Mouse (Mus musculus): ENCODE measurements around the gene Caprin1. TPM values are rescaled to one million over a fixed set of nuclear protein-coding genes. Genes with fewer than 3 reads are reported as not detected.
A peak's percentile ranks its signal among the peaks of the same experiment; 100 is the strongest.

Gene Caprin1
- total and polyA plus RNA-seq, 2 experiments, result 97.3 to 170 TPM

GRCm38 (mm10) chr2:103751771-103752170, 45.7 kb downstream of the Caprin1 start:
- H3K9ac ChIP-seq (ENCODE audit: low read depth, low read length), result no peak overlapping the region
- no peaks in the 10 kb centered on the region for H3K27me3 ChIP-seq (ENCODE audit: control insufficient read depth, insufficient read depth, low read length)
- 94% methylated on average over 6 of the region's 6 CpGs for WGBS
- H3K4me1 ChIP-seq (ENCODE audit: control insufficient read depth, insufficient read depth, low read length), result no peaks in the 10 kb centered on the region
- H3K4me3 ChIP-seq (ENCODE audit: insufficient read depth, low read depth, low read length), result no peak overlapping the region
- peaks cover 2% of the 10 kb centered on the region; the same call in 1 of the 2 replicates for H3K79me2 ChIP-seq (ENCODE audit: control insufficient read depth, insufficient read depth, low read length)
- no peak for TF ChIP-seq CTCF (IDR thresholded peaks at IDR 0.05; ENCODE audit: low read depth, low read length)
- no peak for TF ChIP-seq POLR2A (IDR thresholded peaks at IDR 0.05; ENCODE audit: extremely low read depth, insufficient read depth, low read length)
- DNase-seq (ENCODE audit: extremely low read depth, low read depth, low spot score), result no peak
- peaks cover 41% of the 10 kb centered on the region for H3K36me3 ChIP-seq (ENCODE audit: control insufficient read depth, insufficient read depth, low read length)
- H3K27ac ChIP-seq (replicated peaks; ENCODE audit: insufficient read depth, low read depth, low read length), result no peak overlapping the region

GRCm38 (mm10) chr2:103749091-103749490, 48.4 kb downstream of the Caprin1 start:
- Histone ChIP-seq H3K36me3 (ENCODE audit: control insufficient read depth, insufficient read depth, low read length) (peaks cover 29% of the 10 kb centered on the region), H3K4me1 (ENCODE audit: control insufficient read depth, insufficient read depth, low read length) (peaks cover 2% of the 10 kb centered on the region; the same call in 1 of the 2 replicates), H3K27me3 (ENCODE audit: control insufficient read depth, insufficient read depth, low read length) (no peaks in the 10 kb centered on the region), H3K9ac (ENCODE audit: low read depth, low read length) (no peak overlapping the region), H3K27ac (replicated peaks; ENCODE audit: insufficient read depth, low read depth, low read length) (no peak overlapping the region), H3K4me3 (ENCODE audit: insufficient read depth, low read depth, low read length) (no peak overlapping the region), H3K79me2 (ENCODE audit: control insufficient read depth, insufficient read depth, low read length) (peaks cover 2% of the 10 kb centered on the region; the same call in 1 of the 2 replicates)
- no peak for TF ChIP-seq POLR2A (IDR thresholded peaks at IDR 0.05; ENCODE audit: extremely low read depth, insufficient read depth, low read length)
- no peak for TF ChIP-seq CTCF (IDR thresholded peaks at IDR 0.05; ENCODE audit: low read depth, low read length)
- no peak for DNase-seq (ENCODE audit: extremely low read depth, low read depth, low spot score)
- 84% methylated on average over 3 of the region's 3 CpGs for WGBS

DNA sequence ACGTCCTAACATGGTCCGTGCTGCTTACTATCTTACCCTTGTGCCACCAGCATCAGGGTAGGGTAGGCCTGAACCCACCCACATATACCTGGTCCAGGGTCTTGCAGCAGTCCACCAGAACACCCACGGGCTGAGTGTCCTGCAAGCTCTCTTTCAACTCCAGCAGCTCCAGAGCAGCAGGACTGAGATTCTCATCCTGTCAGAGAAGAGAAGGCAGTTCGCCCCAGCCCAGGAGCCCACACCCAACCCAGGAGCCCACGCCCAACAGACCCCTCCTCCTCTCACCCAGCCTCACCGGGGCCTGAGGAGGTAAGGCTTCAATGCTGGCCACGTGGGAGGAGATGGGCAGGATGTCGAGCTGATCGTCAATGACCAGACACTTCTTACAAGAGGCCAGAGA, 49.6 kb downstream of the Caprin1 start:
- Histone ChIP-seq H3K9ac (ENCODE audit: low read depth, low read length) (no peak overlapping the region), H3K36me3 (ENCODE audit: control insufficient read depth, insufficient read depth, low read length) (peaks cover 28% of the 10 kb centered on the region), H3K27me3 (ENCODE audit: control insufficient read depth, insufficient read depth, low read length) (no peaks in the 10 kb centered on the region), H3K79me2 (ENCODE audit: control insufficient read depth, insufficient read depth, low read length) (peaks cover 2% of the 10 kb centered on the region; the same call in 1 of the 2 replicates), H3K4me1 (ENCODE audit: control insufficient read depth, insufficient read depth, low read length) (peaks cover 2% of the 10 kb centered on the region; the same call in 1 of the 2 replicates), H3K4me3 (ENCODE audit: insufficient read depth, low read depth, low read length) (no peak overlapping the region), H3K27ac (replicated peaks; ENCODE audit: insufficient read depth, low read depth, low read length) (no peak overlapping the region)
- WGBS, result 93% methylated on average over 9 of the region's 9 CpGs
- TF ChIP-seq POLR2A (IDR thresholded peaks at IDR 0.05; ENCODE audit: extremely low read depth, insufficient read depth, low read length), result no peak
- no peak for TF ChIP-seq CTCF (IDR thresholded peaks at IDR 0.05; ENCODE audit: low read depth, low read length)
- DNase-seq (ENCODE audit: extremely low read depth, low read depth, low spot score), result no peak

- peaks cover 2% of the 10 kb centered on the region; the same call in 1 of the 2 replicates for H3K4me1 ChIP-seq (ENCODE audit: control insufficient read depth, insufficient read depth, low read length)
- H3K36me3 ChIP-seq (ENCODE audit: control insufficient read depth, insufficient read depth, low read length), result peaks cover 30% of the 10 kb centered on the region
- H3K9ac ChIP-seq (ENCODE audit: low read depth, low read length), result no peak overlapping the region
- peaks cover 2% of the 10 kb centered on the region; the same call in 1 of the 2 replicates for H3K79me2 ChIP-seq (ENCODE audit: control insufficient read depth, insufficient read depth, low read length)
- no peak for DNase-seq (ENCODE audit: extremely low read depth, low read depth, low spot score)
- H3K27ac ChIP-seq (replicated peaks; ENCODE audit: insufficient read depth, low read depth, low read length), result no peak overlapping the region
- no peak for TF ChIP-seq POLR2A (IDR thresholded peaks at IDR 0.05; ENCODE audit: extremely low read depth, insufficient read depth, low read length)
- no peak for TF ChIP-seq CTCF (IDR thresholded peaks at IDR 0.05; ENCODE audit: low read depth, low read length)
- no peak overlapping the region for H3K4me3 ChIP-seq (ENCODE audit: insufficient read depth, low read depth, low read length)
- H3K27me3 ChIP-seq (ENCODE audit: control insufficient read depth, insufficient read depth, low read length), result no peaks in the 10 kb centered on the region
- WGBS, result 92% methylated on average over 2 of the region's 2 CpGs
Measured at GRCm38 (mm10) chr2:103746761-103747160, 50.7 kb downstream of the Caprin1 start.

DNA sequence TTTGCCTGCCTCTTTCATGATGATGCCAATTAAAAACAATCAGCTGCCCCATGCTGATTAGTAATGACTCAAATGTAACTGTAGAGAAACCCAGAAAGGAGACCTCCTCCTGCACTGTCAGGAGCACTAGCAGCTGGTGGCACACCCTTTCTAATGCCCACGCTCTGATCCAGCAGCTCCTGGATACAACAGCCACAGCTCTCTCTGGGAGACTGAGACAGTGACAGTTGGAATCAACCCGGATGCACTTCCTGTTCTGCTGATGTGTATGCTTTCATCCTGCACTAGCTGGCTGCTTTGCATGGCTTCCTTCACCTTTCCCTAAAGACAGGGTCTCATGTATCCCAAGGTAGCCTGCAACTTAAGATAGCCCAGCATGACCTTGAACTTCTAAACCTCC, 51.4 kb downstream of the Caprin1 start:
- Histone ChIP-seq H3K27me3 (ENCODE audit: control insufficient read depth, insufficient read depth, low read length) (no peaks in the 10 kb centered on the region), H3K27ac (replicated peaks; ENCODE audit: insufficient read depth, low read depth, low read length) (no peak overlapping the region), H3K4me3 (ENCODE audit: insufficient read depth, low read depth, low read length) (no peak overlapping the region), H3K9ac (ENCODE audit: low read depth, low read length) (no peak overlapping the region), H3K79me2 (ENCODE audit: control insufficient read depth, insufficient read depth, low read length) (peaks cover 2% of the 10 kb centered on the region; the same call in 1 of the 2 replicates), H3K4me1 (ENCODE audit: control insufficient read depth, insufficient read depth, low read length) (peaks cover 2% of the 10 kb centered on the region; the same call in 1 of the 2 replicates), H3K36me3 (ENCODE audit: control insufficient read depth, insufficient read depth, low read length) (peaks cover 26% of the 10 kb centered on the region)
- WGBS, result 76% methylated on average over 2 of the region's 2 CpGs
- no peak for TF ChIP-seq POLR2A (IDR thresholded peaks at IDR 0.05; ENCODE audit: extremely low read depth, insufficient read depth, low read length)
- TF ChIP-seq CTCF (IDR thresholded peaks at IDR 0.05; ENCODE audit: low read depth, low read length), result no peak
- DNase-seq (ENCODE audit: extremely low read depth, low read depth, low spot score), result no peak

DNA sequence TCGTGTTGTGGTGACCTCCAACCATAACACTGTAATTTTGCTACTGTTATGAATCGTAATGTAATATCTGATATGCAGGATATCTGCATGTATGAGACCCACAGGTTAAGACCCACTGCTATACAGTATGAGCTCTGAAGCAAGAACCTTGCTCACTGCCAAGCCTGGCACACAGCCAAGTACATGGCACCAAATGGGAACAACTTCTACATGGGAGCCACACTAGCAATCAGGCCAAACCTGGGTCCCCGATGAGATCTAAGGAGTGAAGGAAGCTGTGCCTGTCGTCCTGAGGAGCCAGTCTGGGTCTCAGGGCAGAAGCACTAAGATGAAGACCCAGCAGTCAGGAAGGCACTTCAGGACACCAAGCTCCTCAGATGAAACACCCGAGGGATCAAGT, 52.0 kb downstream of the Caprin1 start:
- peaks cover 2% of the 10 kb centered on the region; the same call in 1 of the 2 replicates for H3K79me2 ChIP-seq (ENCODE audit: control insufficient read depth, insufficient read depth, low read length)
- H3K27me3 ChIP-seq (ENCODE audit: control insufficient read depth, insufficient read depth, low read length), result no peaks in the 10 kb centered on the region
- H3K4me3 ChIP-seq (ENCODE audit: insufficient read depth, low read depth, low read length), result no peak overlapping the region
- peaks cover 24% of the 10 kb centered on the region for H3K36me3 ChIP-seq (ENCODE audit: control insufficient read depth, insufficient read depth, low read length)
- H3K9ac ChIP-seq (ENCODE audit: low read depth, low read length), result no peak overlapping the region
- 79% methylated on average over 5 of the region's 5 CpGs for WGBS
- peaks cover 2% of the 10 kb centered on the region; the same call in 1 of the 2 replicates for H3K4me1 ChIP-seq (ENCODE audit: control insufficient read depth, insufficient read depth, low read length)
- TF ChIP-seq POLR2A (IDR thresholded peaks at IDR 0.05; ENCODE audit: extremely low read depth, insufficient read depth, low read length) (no peak), CTCF (IDR thresholded peaks at IDR 0.05; ENCODE audit: low read depth, low read length) (no peak)
- H3K27ac ChIP-seq (replicated peaks; ENCODE audit: insufficient read depth, low read depth, low read length), result no peak overlapping the region
- peak; percentile 34 for DNase-seq (ENCODE audit: extremely low read depth, low read depth, low spot score)
